Mouse (Mus musculus) left cerebral cortex, postnatal 4 days (tissue): ENCODE data around the gene A830005F24Rik. TPM values are rescaled to one million over a fixed set of nuclear protein-coding genes. Genes with fewer than 3 reads are reported as not detected.

Experiments
- DNase-seq: peaks from one replicate; pipeline ENCODE4 v3.0.0-alpha.2; 2022
- intact Hi-C: fragments of 180-260 bp; cut with DNase I; formaldehyde crosslinking; loops from one replicate; pipeline ENCODE4 v1.15.1; 2025
- microRNA-seq: library from miRNA; unstranded; fragments of <30 nt; microRNA quantifications from one replicate; pipeline ENCODE4 v1.2.0, GENCODE M21; 2022
- total RNA-seq, 2 experiments: library from RNA; stranded (reverse); gene quantifications; 2 replicates each; pipeline ENCODE4 v1.2.3; 2021

The A830005F24Rik gene
- total RNA-seq, 2 experiments from 2014 or later, result 1.2 to 2.4 TPM

- intact Hi-C loops, result no loop called here
Observed at GRCm38 (mm10) chr13:48544391-48544790, 31.0 kb downstream of the A830005F24Rik start.

GRCm38 (mm10) chr13:48544867-48545266, 31.5 kb downstream of the A830005F24Rik start:
- intact Hi-C loops, result no loop called here
- no peak for DNase-seq

More at GRCm38 (mm10) chr13:48544391-48544790, 31.0 kb downstream of the A830005F24Rik start:
- no peak for DNase-seq

GRCm38 (mm10) chr13:48545476-48546281, 32.3 kb downstream of the A830005F24Rik start:
- DNase-seq, result peak; percentile 100
- intact Hi-C loops, result no loop called here

- intact Hi-C loops, result no loop called here
- peak; percentile 100 for DNase-seq
Observed at GRCm38 (mm10) chr13:48546330-48546917, 33.1 kb downstream of the A830005F24Rik start.

- intact Hi-C loops, result no loop called here
- DNase-seq, result no peak
Observed at GRCm38 (mm10) chr13:48547623-48548022, 34.3 kb downstream of the A830005F24Rik start.

- intact Hi-C loops, result no loop called here
- DNase-seq, result no peak
Observed at GRCm38 (mm10) chr13:48548296-48548695, 34.9 kb downstream of the A830005F24Rik start.

- intact Hi-C loops, result no loop called here
- DNase-seq, result peak; percentile 98
Observed at GRCm38 (mm10) chr13:48552181-48553090, 39.1 kb downstream of the A830005F24Rik start.

GRCm38 (mm10) chr13:48553511-48553910, 40.1 kb downstream of the A830005F24Rik start:
- DNase-seq, result no peak
- intact Hi-C loops, result no loop called here

GRCm38 (mm10) chr13:48554552-48554951, 41.2 kb downstream of the A830005F24Rik start:
- intact Hi-C loops, result no loop called here

GRCm38 (mm10) chr13:48555976-48556375, 42.6 kb downstream of the A830005F24Rik start:
- DNase-seq, result no peak
- intact Hi-C loops, result no loop called here

More at GRCm38 (mm10) chr13:48554552-48554951, 41.2 kb downstream of the A830005F24Rik start:
- DNase-seq, result no peak

GRCm38 (mm10) chr13:48561481-48561880, 48.1 kb downstream of the A830005F24Rik start:
- intact Hi-C loops, result no loop called here
- no peak for DNase-seq

- intact Hi-C loops, result no loop called here
- DNase-seq, result peak; percentile 39
Observed at GRCm38 (mm10) chr13:48562336-48562735, 49.0 kb downstream of the A830005F24Rik start.

Small RNAs within 50 kb of the gene (microRNA-seq; reads per million reads assigned to microRNA genes)
- gene Gm24111, result not detected
- 447 reads per million, percentile 67 among the genes with 10 or more reads in this experiment for gene Mirlet7a-1
- 26,746 reads per million, percentile 98 among the genes with 10 or more reads in this experiment for gene Mirlet7d
- not detected for gene Mirlet7f-1

Other genes starting within 250 kb of the A830005F24Rik start
- gene Zfp169, start 119 bp upstream of the A830005F24Rik start, total RNA-seq, result 10 to 100 TPM; 19.5 to 24.2 TPM
- gene Ptpdc1, start 112.1 kb downstream of the A830005F24Rik start, total RNA-seq, result 10 to 100 TPM; 21.9 to 23.2 TPM
- not detected for gene Barx1, start 149.4 kb downstream of the A830005F24Rik start, total RNA-seq